Mouse (Mus musculus): Measurements from ENCODE around the gene Sesn2. TPM values are rescaled to one million over a fixed set of nuclear protein-coding genes. Genes with fewer than 3 reads are reported as not detected.
"Not testable (repeated sequence)": the region's sequence is repeated elsewhere in the genome, so short reads cannot be mapped to it uniquely, and the experiment has no call there.

Gene Sesn2
- polyA plus RNA-seq, 1 experiment from 2014 or later, result 9.2 TPM

GRCm38 (mm10) chr4:132491057-132491456, 19.2 kb downstream of the Sesn2 start:
- no peaks in the 10 kb centered on the region for H3K27me3 ChIP-seq
- H3K4me2 ChIP-seq (replicated peaks), result no peak overlapping the region
- ATAC-seq, result no peak
- H3K4me3 ChIP-seq (replicated peaks), result no peak overlapping the region
- H3K4me1 ChIP-seq (replicated peaks), result no peaks in the 10 kb centered on the region
- H3K27ac ChIP-seq, result no peak overlapping the region
- H3K36me3 ChIP-seq, result peaks cover 13% of the 10 kb centered on the region; the same call in 1 of the 2 replicates
- H3K9me3 ChIP-seq, result no peaks in the 10 kb centered on the region
- WGBS, result 91% methylated on average over 8 of the region's 8 CpGs
- no peak overlapping the region for H3K9ac ChIP-seq (replicated peaks)

- no peaks in the 10 kb centered on the region for H3K9me3 ChIP-seq
- no peak overlapping the region for H3K4me2 ChIP-seq (replicated peaks)
- H3K27me3 ChIP-seq, result no peaks in the 10 kb centered on the region
- H3K27ac ChIP-seq, result no peak overlapping the region
- no peaks in the 10 kb centered on the region for H3K4me1 ChIP-seq (replicated peaks)
- H3K36me3 ChIP-seq, result peaks cover 13% of the 10 kb centered on the region; the same call in 1 of the 2 replicates
- H3K4me3 ChIP-seq (replicated peaks), result no peak overlapping the region
- ATAC-seq, result no peak
- no peak overlapping the region for H3K9ac ChIP-seq (replicated peaks)
- 92% methylated on average over 15 of the region's 15 CpGs for WGBS
These were observed 19.9 kb downstream of the Sesn2 start for GRCm38 (mm10) chr4:132490273-132491010.

- Histone ChIP-seq H3K9me3 (no peaks in the 10 kb centered on the region), H3K4me2 (replicated peaks) (no peak overlapping the region), H3K4me3 (replicated peaks) (no peak overlapping the region), H3K4me1 (replicated peaks) (no peaks in the 10 kb centered on the region), H3K27me3 (no peaks in the 10 kb centered on the region), H3K9ac (replicated peaks) (no peak overlapping the region), H3K27ac (no peak overlapping the region), H3K36me3 (0 out of 2 replicates have a peak, but pooled peaks cover 8% of the 10 kb centered on the region)
- no peak for ATAC-seq
- WGBS, result 80% methylated on average over 6 of the region's 6 CpGs
These were observed 21.3 kb downstream of the Sesn2 start for GRCm38 (mm10) chr4:132488976-132489375.

- WGBS, result 92% methylated on average over 3 of the region's 3 CpGs
- Histone ChIP-seq H3K4me2 (replicated peaks) (no peak overlapping the region), H3K9me3 (no peaks in the 10 kb centered on the region), H3K36me3 (0 out of 2 replicates have a peak, but pooled peaks cover 4% of the 10 kb centered on the region), H3K27me3 (no peaks in the 10 kb centered on the region), H3K9ac (replicated peaks) (no peak overlapping the region), H3K4me1 (replicated peaks) (no peaks in the 10 kb centered on the region), H3K27ac (no peak overlapping the region), H3K4me3 (replicated peaks) (no peak overlapping the region)
- no peak for ATAC-seq
These were observed 21.8 kb downstream of the Sesn2 start for GRCm38 (mm10) chr4:132488521-132488920.

GRCm38 (mm10) chr4:132484820-132485219, 25.5 kb downstream of the Sesn2 start:
- Histone ChIP-seq H3K9ac (replicated peaks) (no peak overlapping the region), H3K27me3 (no peaks in the 10 kb centered on the region), H3K36me3 (no peaks in the 10 kb centered on the region), H3K4me1 (replicated peaks) (no peaks in the 10 kb centered on the region), H3K27ac (no peak overlapping the region), H3K4me2 (replicated peaks) (no peak overlapping the region), H3K9me3 (no peaks in the 10 kb centered on the region), H3K4me3 (replicated peaks) (no peak overlapping the region)
- WGBS, result 84% methylated on average over 5 of the region's 5 CpGs
- ATAC-seq, result no peak

- Histone ChIP-seq H3K4me3 (replicated peaks) (no peak overlapping the region), H3K27ac (no peak overlapping the region), H3K9me3 (no peaks in the 10 kb centered on the region), H3K4me1 (replicated peaks) (no peaks in the 10 kb centered on the region), H3K27me3 (no peaks in the 10 kb centered on the region), H3K36me3 (no peaks in the 10 kb centered on the region), H3K9ac (replicated peaks) (no peak overlapping the region), H3K4me2 (replicated peaks) (no peak overlapping the region)
- WGBS, result 75% methylated on average over 4 of the region's 4 CpGs
- no peak for ATAC-seq
These were observed 26.1 kb downstream of the Sesn2 start for GRCm38 (mm10) chr4:132484231-132484630.

GRCm38 (mm10) chr4:132482956-132483608, 27.2 kb downstream of the Sesn2 start:
- no peaks in the 10 kb centered on the region for H3K36me3 ChIP-seq
- no peak overlapping the region for H3K27ac ChIP-seq
- no peak overlapping the region for H3K9ac ChIP-seq (replicated peaks)
- H3K4me1 ChIP-seq (replicated peaks), result no peaks in the 10 kb centered on the region
- ATAC-seq, result no peak
- H3K4me3 ChIP-seq (replicated peaks), result no peak overlapping the region
- 83% methylated on average over 13 of the region's 13 CpGs for WGBS
- no peaks in the 10 kb centered on the region for H3K27me3 ChIP-seq
- no peak overlapping the region for H3K4me2 ChIP-seq (replicated peaks)
- no peaks in the 10 kb centered on the region for H3K9me3 ChIP-seq

GRCm38 (mm10) chr4:132482104-132482503, 28.2 kb downstream of the Sesn2 start:
- H3K36me3 ChIP-seq, ATAC-seq: not testable (repeated sequence)
- 71% methylated on average over 3 of the region's 3 CpGs for WGBS

GRCm38 (mm10) chr4:132477833-132478232, 32.5 kb downstream of the Sesn2 start:
- no peak for ATAC-seq
- no peaks in the 10 kb centered on the region for H3K27me3 ChIP-seq
- H3K4me1 ChIP-seq (replicated peaks), result no peaks in the 10 kb centered on the region
- no peaks in the 10 kb centered on the region for H3K36me3 ChIP-seq
- no peaks in the 10 kb centered on the region for H3K9me3 ChIP-seq
- no peak overlapping the region for H3K9ac ChIP-seq (replicated peaks)
- WGBS, result 92% methylated on average over 8 of the region's 8 CpGs
- no peak overlapping the region for H3K4me2 ChIP-seq (replicated peaks)
- H3K4me3 ChIP-seq (replicated peaks), result no peak overlapping the region
- no peak overlapping the region for H3K27ac ChIP-seq

More at GRCm38 (mm10) chr4:132482104-132482503, 28.2 kb downstream of the Sesn2 start:
- H3K4me1 ChIP-seq (replicated peaks); H3K27me3 ChIP-seq; H3K9ac ChIP-seq (replicated peaks); H3K4me2 ChIP-seq (replicated peaks); H3K9me3 ChIP-seq; H3K4me3 ChIP-seq (replicated peaks); H3K27ac ChIP-seq: not testable (repeated sequence)

GRCm38 (mm10) chr4:132475895-132476878, 34.1 kb downstream of the Sesn2 start:
- Histone ChIP-seq H3K4me3 (replicated peaks) (no peak overlapping the region), H3K4me2 (replicated peaks) (no peak overlapping the region), H3K4me1 (replicated peaks) (no peaks in the 10 kb centered on the region), H3K27ac (no peak overlapping the region), H3K27me3 (no peaks in the 10 kb centered on the region), H3K9me3 (no peaks in the 10 kb centered on the region), H3K36me3 (no peaks in the 10 kb centered on the region), H3K9ac (replicated peaks) (no peak overlapping the region)
- ATAC-seq, result no peak
- WGBS, result 82% methylated on average over 13 of the region's 13 CpGs

- H3K9ac ChIP-seq (replicated peaks), result no peak overlapping the region
- H3K9me3 ChIP-seq, result no peaks in the 10 kb centered on the region
- no peaks in the 10 kb centered on the region for H3K4me1 ChIP-seq (replicated peaks)
- H3K36me3 ChIP-seq, result no peaks in the 10 kb centered on the region
- 77% methylated on average over 4 of the region's 4 CpGs for WGBS
- no peak for ATAC-seq
- H3K27ac ChIP-seq, result no peak overlapping the region
- no peak overlapping the region for H3K4me2 ChIP-seq (replicated peaks)
- no peaks in the 10 kb centered on the region for H3K27me3 ChIP-seq
- H3K4me3 ChIP-seq (replicated peaks), result no peak overlapping the region
These were observed 35.7 kb downstream of the Sesn2 start for GRCm38 (mm10) chr4:132474631-132475030.

GRCm38 (mm10) chr4:132473411-132473810, 36.9 kb downstream of the Sesn2 start:
- no peak for ATAC-seq
- no peaks in the 10 kb centered on the region for H3K36me3 ChIP-seq
- H3K4me3 ChIP-seq (replicated peaks), result no peak overlapping the region
- no peak overlapping the region for H3K9ac ChIP-seq (replicated peaks)
- no peaks in the 10 kb centered on the region for H3K27me3 ChIP-seq
- WGBS, result 90% methylated on average over 9 of the region's 9 CpGs
- no peak overlapping the region for H3K4me2 ChIP-seq (replicated peaks)
- H3K27ac ChIP-seq, result no peak overlapping the region
- no peaks in the 10 kb centered on the region for H3K4me1 ChIP-seq (replicated peaks)
- H3K9me3 ChIP-seq, result no peaks in the 10 kb centered on the region
